8 mouse cellular contexts compared by ENCODE assay signal in the genomic region with DNA sequence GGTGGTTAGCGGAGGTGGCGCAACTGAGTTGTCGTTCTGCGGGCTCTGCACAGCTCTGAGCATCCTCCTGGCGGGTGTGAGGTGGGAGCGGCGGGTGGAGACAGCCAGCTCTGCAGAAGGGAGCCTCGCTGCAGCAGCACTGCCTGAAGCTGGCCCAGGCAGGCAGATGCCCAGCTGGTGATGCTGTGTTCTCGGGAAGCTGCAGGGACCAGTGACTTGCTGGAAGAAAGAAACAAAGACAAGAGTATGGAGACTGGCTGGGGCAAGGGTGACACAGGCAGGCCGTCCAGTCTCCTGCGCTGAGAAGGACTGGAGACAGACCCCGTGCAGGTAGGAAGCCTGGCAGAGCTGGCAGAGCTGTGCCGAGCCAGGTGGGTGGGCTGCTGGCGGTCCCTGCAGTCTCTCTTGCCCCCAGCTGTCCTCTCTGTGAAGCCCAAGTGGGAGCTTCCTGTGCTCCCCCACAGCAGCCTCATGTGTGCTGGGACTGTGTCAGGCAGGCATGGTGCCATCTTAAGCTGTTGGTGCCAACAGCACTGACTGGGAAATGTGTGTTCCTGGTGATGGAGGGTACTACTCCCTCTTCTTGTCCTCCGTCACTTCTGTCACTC. TPM values are rescaled to one million over a fixed set of nuclear protein-coding genes. Genes with fewer than 3 reads are reported as not detected.
A peak's percentile ranks its signal among the peaks of the same experiment; 100 is the strongest.
DNase-seq lines count a peak whose midpoint lies in the region.

No protein-coding gene starts in this region.

- peak; percentile 82 for DNase-seq in layer of hippocampus, adult 11-12 months (ENCODE audit: low spot score)
- no peak for DNase-seq in layer of hippocampus, adult 9-10 months (ENCODE audit: low spot score)
- peak; percentile 83 to 89 for DNase-seq in frontal cortex, adult 2 months (ENCODE audit: extremely low spot score in 1 of 2, low spot score in 1 of 2)
- DNase-seq in left cerebral cortex, adult 18-20 months (ENCODE audit: low spot score in 2 of 2): peak; percentile 79 to 88
- DNase-seq in right cerebral cortex, postnatal 10 days (ENCODE audit: low spot score in 2 of 2): peak; percentile 82 to 84
- DNase-seq in ovary, adult 18-20 months (ENCODE audit: low spot score): no peak
- no peak for DNase-seq in adrenal gland, adult 18-20 months (ENCODE audit: low spot score in 2 of 2)
- DNase-seq in adipocyte (ENCODE audit: low spot score): no peak

RNA-seq across cellular contexts. Expression of gene Ablim2, which starts 56.8 kb away (rescaled TPM):
- polyA plus RNA-seq in frontal cortex, adult 2 months (2012; rRNA removed): 113 and 135 TPM in 2 replicates
- total RNA-seq in left cerebral cortex, adult 18-20 months (2021): 100 to 1,000 TPM; 168 to 215 TPM
- 1 to 10 TPM; 7.5 to 8.0 TPM for total RNA-seq in adrenal gland, adult 18-20 months (2021)

Comparison
In these comparisons a context has a peak if more than half of its experiments do, and no peak if none do; other contexts are left out.
1. DNase-seq: peak in layer of hippocampus, adult 11-12 months (single experiment), frontal cortex, adult 2 months (2 of 2), left cerebral cortex, adult 18-20 months (2 of 2) and right cerebral cortex, postnatal 10 days (2 of 2); none in layer of hippocampus, adult 9-10 months (single experiment), ovary, adult 18-20 months (single experiment), adrenal gland, adult 18-20 months (0 of 2) and adipocyte (single experiment).
2. RNA of gene Ablim2, which starts 56.8 kb away (total RNA-seq): 168 to 215 TPM in left cerebral cortex, adult 18-20 months; 7.5 to 8.0 TPM in adrenal gland, adult 18-20 months; every median in the first group is over 10 times any median in the second.